Mouse (Mus musculus) layer of hippocampus, postnatal 25 days (tissue): Measurements from ENCODE around the gene Gnai3. TPM values are rescaled to one million over a fixed set of nuclear protein-coding genes. Genes with fewer than 3 reads are reported as not detected.

Source experiments
- DNase-seq, 2 experiments: peaks; one replicate each; pipeline ENCODE4 v3.0.0; 2022; ENCODE audit warnings: mixed read lengths in 2 of 2, low spot score in 1 of 2; ENCODE audit errors: extremely low spot score in 1 of 2
- total RNA-seq, 2 experiments: library from RNA; stranded (reverse); gene quantifications; 2 replicates each; pipeline ENCODE4 v1.2.3; 2021

Gene Gnai3
- total RNA-seq, 2 experiments from 2014 or later = 31.6 to 31.9 TPM

DNA sequence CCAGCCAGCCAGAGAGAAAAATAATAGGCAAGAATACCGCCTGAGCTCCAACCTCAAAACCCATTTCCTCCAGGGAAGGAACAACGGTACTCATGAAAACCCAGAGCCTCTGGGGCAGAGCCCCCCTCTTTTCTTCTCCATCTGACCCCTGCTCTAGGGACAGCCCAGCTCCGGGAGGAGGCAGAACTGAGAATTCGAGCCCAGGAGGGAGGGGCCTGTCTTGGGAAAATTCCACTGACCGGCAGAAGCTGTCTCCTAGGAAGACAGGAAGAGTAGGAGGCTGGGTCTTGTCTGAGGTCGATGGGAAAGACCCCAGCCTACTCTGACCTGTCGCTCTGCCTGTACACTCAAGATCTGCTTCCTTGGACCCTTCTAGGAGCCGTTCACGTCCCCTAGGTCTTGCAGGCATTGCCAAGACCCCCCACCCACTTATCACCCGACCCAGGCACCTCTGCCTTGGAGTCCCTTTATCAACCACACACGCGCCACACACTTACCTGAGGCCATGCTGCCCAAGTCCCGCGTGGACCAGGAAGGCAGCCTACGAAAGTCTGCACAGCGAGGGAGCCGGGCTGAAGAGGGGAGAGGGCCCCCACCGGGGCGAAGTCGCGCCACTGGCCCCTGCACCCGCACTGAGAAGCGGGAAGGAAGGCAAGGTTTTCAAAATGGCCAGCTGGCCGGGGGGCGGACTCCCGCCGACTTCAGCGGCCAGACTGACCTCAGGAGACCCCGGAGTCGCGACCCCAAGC lies 60.1 kb downstream of the Gnai3 start:
- DNase-seq = no peak

DNA sequence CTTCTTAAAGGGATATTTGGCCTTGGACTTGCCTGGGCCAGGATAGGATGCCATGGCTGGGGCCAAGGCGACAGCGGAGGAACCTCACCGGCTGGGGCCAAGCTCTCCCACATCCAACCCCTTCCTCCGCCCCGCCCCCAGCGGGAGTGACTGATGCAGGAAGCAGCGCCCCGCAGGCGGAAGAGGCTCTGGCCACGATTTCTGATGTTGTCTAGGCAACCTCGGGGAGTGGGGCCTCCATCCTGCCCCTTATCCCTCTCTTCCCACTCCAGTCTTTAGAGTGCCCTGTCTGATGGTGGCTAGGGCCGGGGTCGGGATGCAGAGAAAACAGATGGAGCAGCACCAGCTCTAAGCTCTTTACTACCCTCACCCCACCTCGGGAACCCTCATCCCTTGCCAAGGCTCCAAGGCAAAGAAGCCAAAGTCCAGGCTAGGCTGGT lies 60.6 kb downstream of the Gnai3 start:
- peak; percentile 80 to 84 for DNase-seq

DNA sequence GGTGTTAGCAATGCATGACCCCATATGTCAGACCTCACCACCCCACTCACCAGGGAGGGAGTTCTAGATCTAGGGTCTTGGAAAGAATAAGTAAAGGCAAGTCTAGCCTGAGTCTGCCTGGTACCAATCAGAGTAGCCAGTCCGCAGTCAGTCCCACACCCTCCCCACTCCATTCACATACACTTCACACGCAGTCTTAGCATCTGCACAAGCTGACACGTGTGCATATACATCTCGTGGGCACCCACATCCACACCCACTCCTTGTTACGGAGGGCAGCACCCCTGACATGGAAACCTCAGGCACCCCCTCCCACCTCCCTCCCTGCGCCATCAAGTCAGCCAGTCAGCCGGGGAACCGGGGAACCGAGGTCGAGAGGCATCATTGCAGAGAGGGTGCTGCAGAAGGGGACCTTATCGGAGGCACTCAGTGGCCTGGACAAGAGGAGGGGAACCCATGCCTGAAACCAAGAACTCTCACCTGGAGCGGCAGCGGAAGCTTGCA lies 61.1 kb downstream of the Gnai3 start:
- DNase-seq = peak in 1 of 2 experiments; percentile 26

DNA sequence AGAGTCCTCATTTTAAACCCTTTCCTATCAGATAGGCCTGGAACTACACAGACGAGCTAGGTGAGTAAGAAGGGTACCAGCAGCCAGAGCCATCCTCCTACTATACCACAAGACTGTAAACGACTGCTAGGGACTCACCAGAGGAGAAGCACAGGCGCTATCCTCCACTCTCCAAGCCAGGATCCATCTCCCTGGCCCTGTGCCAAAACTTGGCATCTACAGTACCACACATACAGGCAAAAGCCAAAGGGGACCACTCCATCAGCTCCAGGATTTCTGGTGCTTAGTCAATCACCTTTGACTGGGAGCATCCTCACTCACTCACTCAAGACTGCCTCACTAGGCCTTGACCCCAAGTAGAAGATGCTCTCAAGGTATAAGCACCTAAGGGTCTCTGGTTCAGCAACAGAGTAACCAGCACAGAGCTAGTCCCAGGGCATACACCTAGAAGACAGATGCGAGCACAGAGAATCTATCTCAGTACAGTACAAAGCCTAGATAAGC lies 62.0 kb downstream of the Gnai3 start:
- DNase-seq = no peak

DNA sequence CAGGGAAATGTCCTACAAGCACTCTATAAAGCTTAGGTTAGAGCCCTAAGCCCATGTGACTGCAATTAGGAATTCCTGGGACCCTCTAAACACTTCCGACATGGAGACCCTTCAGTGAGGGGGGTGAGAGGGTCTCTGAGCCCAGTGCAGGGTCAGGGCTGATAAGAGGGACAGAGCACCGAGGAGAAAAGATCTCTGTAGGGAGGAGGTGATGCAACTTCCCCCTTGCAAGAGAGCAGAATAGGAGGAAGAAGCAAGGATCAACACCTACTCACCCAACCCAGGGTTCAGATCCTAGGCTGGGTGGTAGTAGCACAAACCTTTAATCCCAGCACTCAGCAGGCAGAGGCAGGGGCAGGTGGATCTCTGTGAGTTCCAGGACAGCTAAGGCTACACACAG lies 62.8 kb downstream of the Gnai3 start:
- DNase-seq = no peak

DNA sequence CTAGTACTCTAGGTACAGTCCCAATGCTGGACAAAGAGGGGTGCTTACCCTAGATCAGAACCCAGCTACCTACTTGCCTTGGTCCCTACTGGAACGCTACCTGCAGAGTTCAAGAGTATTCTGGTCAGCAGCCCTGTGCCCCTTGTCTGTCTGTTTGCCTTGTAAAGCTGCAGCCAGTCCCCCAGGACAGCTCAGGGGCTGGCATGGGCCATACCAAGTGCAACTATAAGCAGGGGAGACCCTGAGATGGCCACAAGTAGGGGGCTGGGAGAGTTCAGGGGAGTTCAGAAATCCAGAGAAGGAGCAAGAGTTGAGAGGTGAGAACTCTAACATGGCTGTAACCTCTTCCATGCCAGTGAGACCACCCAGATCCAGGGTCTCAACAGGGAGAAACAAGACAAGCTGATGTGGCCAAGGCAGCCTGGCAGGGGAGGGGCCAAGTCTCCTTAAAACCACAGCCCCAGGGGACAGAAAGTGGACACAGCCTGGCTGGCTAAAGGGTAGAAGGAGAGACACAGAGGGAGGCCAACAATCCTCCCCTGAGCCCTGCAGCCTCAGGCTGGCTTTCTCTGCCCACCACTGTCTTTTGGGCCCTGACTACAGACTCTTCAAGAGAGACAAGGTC lies 63.6 kb downstream of the Gnai3 start:
- DNase-seq = no peak

DNA sequence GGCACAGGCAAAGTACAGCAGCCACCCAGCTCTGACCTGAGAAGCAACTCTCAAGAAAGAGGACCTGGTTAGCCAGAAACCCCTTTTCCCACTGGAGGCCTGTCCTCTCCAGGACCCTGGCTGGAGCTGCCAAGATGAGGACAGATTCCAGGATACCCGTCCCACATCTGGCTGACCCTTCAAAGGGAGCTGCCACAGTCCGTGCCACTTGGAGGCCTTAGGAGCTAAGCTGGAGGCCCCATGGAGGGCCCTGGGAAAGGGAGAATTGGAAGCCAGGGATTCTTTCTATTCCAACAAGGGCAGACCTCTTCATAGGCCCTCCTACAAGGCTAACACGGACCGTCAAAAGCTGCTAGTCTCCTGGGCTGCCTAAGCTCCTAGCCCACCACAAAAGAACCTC lies 64.3 kb downstream of the Gnai3 start:
- DNase-seq = no peak

DNA sequence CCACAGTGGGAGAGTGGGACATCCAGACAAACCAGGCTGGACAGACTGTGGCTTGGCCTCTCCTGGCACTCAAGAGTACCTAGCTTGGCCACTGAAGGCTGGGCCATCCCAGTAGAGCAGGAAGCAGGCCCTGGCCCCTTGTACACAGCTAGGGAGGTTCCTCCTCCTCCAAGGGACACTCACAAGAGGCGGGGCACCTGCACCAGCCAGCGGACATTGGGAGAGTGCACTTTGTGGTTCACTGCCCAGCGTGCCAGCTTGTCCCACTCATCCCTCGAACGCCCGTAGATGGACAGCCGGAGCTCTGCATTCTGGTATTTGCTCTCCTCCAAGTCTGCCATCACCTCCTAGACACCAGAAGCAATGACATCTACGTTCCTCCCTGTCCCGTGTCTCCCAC lies 69.1 kb downstream of the Gnai3 start:
- DNase-seq = no peak

DNA sequence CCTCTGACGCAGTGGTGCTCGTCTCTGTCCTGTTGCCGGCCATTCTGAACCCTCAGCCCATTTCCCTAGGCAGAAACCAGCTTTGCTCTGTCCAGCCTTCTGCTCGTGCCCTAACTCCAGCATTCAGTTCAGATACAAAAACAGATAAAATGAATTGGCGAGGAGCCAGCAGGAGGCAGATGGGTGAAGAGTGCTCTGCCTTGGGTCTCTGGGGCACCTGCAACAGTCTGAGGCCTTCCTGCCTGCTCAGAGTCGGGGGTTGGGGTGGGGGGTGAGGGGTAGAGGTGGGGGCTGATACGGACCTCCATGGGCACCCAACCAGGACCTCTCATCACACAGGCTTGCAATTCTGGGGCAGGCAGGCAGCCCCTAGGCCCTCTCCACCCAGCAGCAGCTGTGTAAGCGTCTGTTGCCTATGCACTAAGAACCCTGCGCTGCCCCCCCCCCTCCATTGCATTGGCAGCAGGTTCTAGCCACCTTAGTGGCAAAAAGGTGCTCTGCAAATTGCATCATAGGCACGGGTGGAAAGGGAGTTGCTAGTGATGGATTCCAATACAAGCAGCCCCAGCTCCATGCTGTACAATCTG lies 72.9 kb downstream of the Gnai3 start:
- no peak for DNase-seq

DNA sequence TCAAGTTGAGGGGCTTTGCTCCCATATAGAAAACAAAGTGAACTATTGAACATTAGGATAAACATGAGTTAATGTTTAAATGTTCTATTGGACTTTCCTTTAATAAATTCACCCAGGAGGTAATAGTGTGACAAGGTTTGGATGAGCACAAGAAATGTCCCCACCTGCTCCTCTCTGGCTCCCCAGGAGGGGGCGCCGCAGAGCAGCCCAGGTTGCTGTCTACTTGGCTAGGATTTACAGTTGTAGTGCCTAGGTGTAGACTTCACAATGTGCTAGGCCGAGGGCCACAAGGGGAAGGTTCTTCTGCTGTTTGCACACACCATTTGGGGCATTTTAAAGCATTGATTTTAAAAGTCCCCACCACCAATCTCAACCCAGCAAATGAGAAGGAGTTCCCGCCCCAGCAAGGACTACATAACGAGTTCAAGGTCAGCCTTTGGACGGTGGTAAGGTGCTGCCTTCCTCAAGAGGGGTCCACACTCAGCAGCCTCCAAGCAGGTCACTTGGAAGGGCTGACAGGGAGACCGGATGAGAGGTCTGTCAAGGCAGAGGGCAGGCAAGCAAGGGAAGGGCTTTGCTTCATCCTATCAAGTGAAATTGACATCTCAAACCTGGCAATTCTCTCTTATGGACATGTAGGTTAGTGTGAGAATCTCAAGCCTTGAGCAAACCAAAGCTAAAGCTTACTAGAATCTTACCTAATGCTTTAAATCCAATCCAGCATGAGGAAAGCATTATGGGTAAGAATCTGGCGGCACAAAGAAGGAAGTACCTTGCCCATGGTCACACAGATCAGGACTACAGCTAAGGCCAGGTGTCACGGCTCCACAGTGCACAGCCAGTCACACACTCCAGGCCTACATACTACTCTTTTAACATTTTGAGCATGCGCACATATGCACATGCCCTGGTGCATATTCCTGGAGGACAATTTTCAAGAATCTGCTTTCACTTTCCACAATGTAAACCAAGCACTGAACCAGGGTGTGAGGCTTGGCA lies 75.4 kb downstream of the Gnai3 start:
- peak; percentile 57 to 73 for DNase-seq

DNA sequence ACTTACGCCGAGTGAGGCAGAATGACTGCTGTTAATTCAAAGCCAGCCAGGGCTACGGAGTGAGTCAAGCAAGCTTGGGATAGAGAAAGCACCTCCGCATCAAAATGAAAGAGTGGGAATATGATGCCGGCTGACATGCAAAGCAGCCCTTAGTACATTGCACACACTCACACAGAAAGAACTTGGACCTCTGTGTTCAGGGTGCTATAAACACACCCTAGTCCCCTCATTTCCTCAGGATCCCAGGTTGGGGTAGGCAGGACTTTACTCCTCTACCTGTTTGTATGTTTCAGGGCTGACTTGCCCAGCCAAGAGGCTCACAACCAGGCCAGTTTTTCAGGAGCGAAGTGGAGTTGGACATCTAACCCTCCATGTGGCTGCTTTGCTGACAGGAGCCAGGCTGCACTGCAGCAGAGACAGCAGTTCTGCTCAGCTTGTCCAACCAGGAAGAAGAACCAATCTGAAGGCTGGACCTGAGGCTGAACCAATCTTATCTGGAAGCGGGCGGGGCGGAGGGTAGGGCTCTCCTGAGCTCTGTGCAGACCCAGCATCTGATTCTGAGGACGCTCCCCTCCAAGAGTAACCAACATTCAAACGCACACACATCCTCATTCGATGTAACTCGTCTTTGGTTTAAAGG lies 76.6 kb downstream of the Gnai3 start:
- DNase-seq = no peak

DNA sequence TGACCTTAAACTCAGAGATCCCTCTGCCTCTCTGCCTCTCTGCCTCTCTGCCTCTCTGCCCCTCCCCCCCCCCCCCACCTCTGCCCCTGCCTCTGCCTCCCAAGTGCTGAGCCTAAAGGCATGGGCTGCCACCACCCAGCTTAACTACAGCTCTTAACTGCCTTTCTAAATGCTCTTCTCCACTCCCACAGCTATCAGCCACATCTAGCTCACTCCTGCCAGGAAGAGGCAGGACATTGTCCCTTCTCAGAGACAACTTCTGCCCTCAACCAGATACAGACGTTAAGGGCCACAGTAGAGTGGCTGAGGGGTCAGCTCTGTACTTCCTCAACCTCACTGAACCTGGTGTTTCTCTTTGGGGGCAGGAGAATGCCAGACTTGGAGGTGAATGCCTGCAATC lies 77.1 kb downstream of the Gnai3 start:
- DNase-seq = no peak

DNA sequence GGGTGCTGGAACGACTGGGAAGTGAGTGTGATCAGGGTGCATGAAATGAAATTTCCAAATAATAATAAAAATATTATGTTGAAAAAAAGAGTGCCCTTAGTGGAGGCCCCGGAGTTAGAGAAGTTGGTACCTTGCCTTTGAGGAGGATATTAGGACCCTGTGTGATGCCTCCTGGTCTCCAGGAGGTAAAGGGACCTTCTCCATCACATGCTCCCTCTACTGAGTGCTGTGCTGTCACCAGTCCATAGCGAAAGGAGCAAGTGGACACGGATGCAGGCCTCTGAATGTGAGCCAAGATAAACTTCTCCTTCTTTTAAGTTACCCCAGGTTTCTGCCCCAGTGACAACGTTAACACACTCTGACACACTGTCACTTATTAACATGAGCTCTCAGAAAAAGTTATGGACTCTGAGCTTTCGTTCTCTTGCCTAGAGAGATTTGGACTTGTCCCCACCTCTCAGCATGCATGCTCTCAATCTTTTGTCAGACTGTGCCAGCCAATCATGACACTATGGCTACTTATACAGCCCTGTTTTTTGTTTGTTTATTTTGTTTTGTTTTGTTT lies 78.5 kb downstream of the Gnai3 start:
- DNase-seq = no peak

DNA sequence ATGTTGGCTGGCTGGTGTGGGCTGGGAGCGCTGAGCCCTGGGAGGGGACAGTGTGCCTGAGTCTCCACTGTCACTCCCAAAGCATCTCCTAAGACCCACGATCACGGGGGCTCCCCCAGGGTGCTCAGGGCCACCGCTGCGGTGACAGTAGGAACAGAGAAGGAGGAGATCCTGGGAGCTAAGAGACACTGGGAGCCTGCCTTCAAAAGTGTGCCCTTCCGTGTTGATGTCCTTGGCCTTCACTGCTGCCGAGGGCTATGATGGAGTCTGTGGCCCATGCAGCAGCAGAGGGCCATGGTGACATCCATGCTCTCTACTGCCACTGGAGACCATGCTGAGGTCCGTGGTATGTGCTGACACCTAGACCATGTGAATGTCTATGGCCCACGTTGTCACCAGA lies 80.4 kb downstream of the Gnai3 start:
- DNase-seq = no peak

DNA sequence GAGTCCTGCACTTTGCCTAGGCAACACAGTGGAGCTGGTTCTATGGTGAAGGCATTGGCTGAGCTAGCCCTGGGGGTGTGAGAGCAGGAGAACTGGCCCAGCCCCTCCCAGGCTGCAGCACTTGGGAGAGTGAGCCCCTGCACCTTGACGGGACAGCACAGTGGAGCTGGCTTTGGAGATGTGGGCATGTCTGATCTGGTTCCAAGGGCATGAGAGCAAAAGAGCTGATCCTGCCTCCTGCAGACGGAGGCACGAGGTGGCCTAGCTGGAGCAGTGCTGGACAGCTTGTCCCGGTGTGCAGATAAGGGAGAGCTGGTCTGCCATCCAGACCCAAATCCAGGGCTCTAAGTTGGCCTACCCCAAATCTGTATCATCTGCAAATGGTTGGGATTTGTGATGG lies 81.3 kb downstream of the Gnai3 start:
- no peak for DNase-seq

DNA sequence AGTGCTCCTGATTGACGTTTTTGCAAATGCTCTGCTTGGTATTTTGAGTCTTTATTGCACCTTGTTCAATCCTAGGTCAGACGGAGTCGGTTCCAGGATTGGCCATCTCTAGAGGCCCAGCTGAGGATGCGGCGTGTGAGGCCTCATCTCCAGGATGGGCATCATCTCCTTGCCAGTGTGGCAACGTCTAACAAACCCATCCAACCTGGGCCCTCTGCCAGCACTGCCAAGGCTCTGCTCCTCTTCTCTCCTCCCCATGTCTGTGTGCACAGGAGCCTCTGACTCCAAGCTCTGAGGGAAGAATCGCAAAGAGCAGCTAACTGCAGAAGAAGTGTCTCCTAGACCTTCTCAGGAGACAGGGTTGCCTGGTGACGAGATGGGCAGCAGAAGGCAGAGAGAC lies 83.3 kb downstream of the Gnai3 start:
- DNase-seq = no peak

DNA sequence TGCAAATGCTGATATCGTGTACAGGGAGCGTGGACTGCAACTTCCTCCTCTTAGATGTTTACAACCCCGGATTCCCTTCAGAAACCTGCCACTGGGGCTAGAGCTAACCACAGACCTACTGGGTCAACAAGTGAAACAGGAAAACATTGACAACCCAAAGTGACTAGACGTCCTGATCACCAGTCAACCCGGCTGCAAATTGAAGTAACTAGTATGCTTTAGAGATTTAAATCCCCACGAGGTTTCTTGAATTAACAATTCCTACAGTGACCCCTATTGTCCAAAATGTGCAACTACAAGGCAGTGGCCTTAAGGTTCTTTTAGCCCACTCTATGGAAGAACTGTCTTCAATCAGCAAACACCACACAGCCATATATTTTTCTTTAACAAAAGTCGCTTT lies 84.5 kb downstream of the Gnai3 start:
- DNase-seq = peak; percentile 18 to 58
